Mouse (Mus musculus): ENCODE data around the gene Arap1. TPM values are rescaled to one million over a fixed set of nuclear protein-coding genes. Genes with fewer than 3 reads are reported as not detected.

The Arap1 gene
- polyA plus RNA-seq, 1 experiment from 2014 or later = 32.6 TPM

DNA sequence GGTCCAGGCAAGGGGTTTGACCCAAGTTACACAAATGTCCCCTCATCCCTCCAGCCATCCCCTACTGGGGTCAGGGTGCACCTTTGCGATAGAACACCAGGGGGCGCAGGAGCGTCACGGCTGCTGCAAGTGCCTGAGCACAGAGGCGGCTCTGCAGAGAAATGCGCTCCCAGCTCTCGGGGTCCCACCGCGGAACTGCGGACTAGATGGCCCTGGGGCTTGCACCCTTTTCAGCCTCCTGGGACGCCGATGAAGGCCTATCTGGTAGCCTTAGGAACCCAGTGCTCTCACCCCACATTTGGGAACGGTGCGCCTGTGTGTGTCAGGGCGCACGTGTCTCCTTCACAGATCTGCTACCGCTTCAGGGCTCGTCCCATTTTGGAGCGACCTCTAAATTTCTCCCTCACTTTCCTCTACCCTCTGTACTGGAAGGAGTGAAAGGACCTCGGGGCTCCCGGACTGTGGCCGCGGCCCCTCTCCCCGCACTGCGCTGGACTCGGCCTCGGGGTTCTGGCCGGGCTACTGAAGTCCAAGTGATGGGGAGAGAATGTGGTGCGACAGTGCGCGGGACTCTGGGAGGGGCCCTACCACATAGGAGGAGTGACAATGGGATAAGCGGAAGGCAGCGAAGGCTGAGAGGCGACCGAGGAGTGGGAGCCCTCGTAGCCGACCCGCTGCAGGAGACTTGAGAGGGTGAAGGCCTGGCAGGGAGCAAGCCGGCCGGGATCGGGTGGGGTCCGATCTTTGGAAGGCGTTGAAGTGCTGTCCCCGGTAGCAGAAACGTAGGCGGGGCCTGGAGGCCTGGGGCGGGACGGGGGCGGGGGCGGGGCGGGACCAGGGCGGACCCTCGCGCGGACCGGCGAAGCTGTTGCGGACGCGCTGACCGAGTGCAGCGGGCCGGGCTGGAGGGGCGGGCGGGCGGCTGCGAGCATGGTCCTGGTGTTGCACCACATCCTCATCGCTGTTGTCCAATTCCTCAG is 102.8 kb downstream of the Arap1 start:
- Histone ChIP-seq H3K36me3 (ENCODE audit: control insufficient read depth, insufficient read depth) (no peaks in the 10 kb centered on the region), H3K27ac (ENCODE audit: low read length) (no peak overlapping the region), H3K9me3 (replicated peaks; ENCODE audit: control insufficient read depth, low read length) (no peaks in the 10 kb centered on the region), H3K27me3 (ENCODE audit: control insufficient read depth, insufficient read depth, low read length) (peaks cover 13% of the 10 kb centered on the region), H3K4me3 (ENCODE audit: low read length) (peak overlapping the region; percentile 63), H3K9ac (ENCODE audit: low read length) (peak overlapping the region; percentile 63), H3K4me1 (ENCODE audit: control insufficient read depth, insufficient read depth, low read length) (peaks cover 7% of the 10 kb centered on the region), H3K4me2 (ENCODE audit: low read depth, low read length) (peak overlapping the region; percentile 95)
- WGBS = under 1% methylated on average over 66 of the region's 68 CpGs
- ATAC-seq (replicated peaks; ENCODE audit: extremely low read depth, insufficient read depth, low FRiP score) = peak; percentile 81

GRCm38 (mm10) chr7:101452669-101453068 is 104.8 kb downstream of the Arap1 start:
- H3K27me3 ChIP-seq (ENCODE audit: control insufficient read depth, insufficient read depth, low read length) = peaks cover 13% of the 10 kb centered on the region
- peaks cover 10% of the 10 kb centered on the region for H3K4me1 ChIP-seq (ENCODE audit: control insufficient read depth, insufficient read depth, low read length)
- no peaks in the 10 kb centered on the region for H3K9me3 ChIP-seq (replicated peaks; ENCODE audit: control insufficient read depth, low read length)
- H3K27ac ChIP-seq (ENCODE audit: low read length) = no peak overlapping the region
- peak overlapping the region; percentile 63 for H3K4me3 ChIP-seq (ENCODE audit: low read length)
- no peak for ATAC-seq (replicated peaks; ENCODE audit: extremely low read depth, insufficient read depth, low FRiP score)
- no peaks in the 10 kb centered on the region for H3K36me3 ChIP-seq (ENCODE audit: control insufficient read depth, insufficient read depth)
- peak overlapping the region; percentile 95; the same call in 1 of the 2 replicates for H3K4me2 ChIP-seq (ENCODE audit: low read depth, low read length)
- H3K9ac ChIP-seq (ENCODE audit: low read length) = no peak overlapping the region
- 80% methylated on average over 3 of the region's 3 CpGs for WGBS

- H3K4me1 ChIP-seq (ENCODE audit: control insufficient read depth, insufficient read depth, low read length) = peaks cover 13% of the 10 kb centered on the region
- H3K9me3 ChIP-seq (replicated peaks; ENCODE audit: control insufficient read depth, low read length) = no peaks in the 10 kb centered on the region
- H3K36me3 ChIP-seq (ENCODE audit: control insufficient read depth, insufficient read depth) = no peaks in the 10 kb centered on the region
- peak overlapping the region; percentile 63 for H3K4me3 ChIP-seq (ENCODE audit: low read length)
- H3K9ac ChIP-seq (ENCODE audit: low read length) = no peak overlapping the region
- no peak for ATAC-seq (replicated peaks; ENCODE audit: extremely low read depth, insufficient read depth, low FRiP score)
- peak overlapping the region; percentile 95 for H3K4me2 ChIP-seq (ENCODE audit: low read depth, low read length)
- no peak overlapping the region for H3K27ac ChIP-seq (ENCODE audit: low read length)
- WGBS = 84% methylated on average over 3 of the region's 3 CpGs
- H3K27me3 ChIP-seq (ENCODE audit: control insufficient read depth, insufficient read depth, low read length) = peaks cover 14% of the 10 kb centered on the region
These were observed 105.4 kb downstream of the Arap1 start for GRCm38 (mm10) chr7:101453296-101453695.

DNA sequence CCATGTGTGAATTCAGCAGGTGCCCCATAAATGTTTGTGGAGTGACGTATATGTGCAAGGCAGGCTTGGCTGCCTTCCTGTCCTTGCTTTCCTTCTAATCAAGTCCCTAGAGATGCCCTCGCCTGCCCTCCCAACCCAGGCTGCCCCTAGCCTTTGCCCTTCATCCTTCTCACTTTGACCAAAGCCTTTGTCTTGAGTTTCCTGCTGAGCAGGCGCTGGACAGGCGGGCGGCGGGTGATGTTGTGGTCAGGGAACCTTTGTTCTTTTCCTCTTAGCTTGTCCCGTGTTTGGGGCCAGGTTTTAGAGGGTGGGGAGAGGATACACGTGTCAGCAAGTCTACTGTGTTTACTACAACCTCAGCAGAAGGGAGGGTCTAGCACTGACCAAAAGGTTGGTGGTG is 105.9 kb downstream of the Arap1 start:
- peaks cover 17% of the 10 kb centered on the region for H3K27me3 ChIP-seq (ENCODE audit: control insufficient read depth, insufficient read depth, low read length)
- no peak for ATAC-seq (replicated peaks; ENCODE audit: extremely low read depth, insufficient read depth, low FRiP score)
- 41% methylated on average over 8 of the region's 8 CpGs for WGBS
- no peak overlapping the region for H3K27ac ChIP-seq (ENCODE audit: low read length)
- H3K9me3 ChIP-seq (replicated peaks; ENCODE audit: control insufficient read depth, low read length) = no peaks in the 10 kb centered on the region
- H3K4me1 ChIP-seq (ENCODE audit: control insufficient read depth, insufficient read depth, low read length) = peaks cover 16% of the 10 kb centered on the region
- no peaks in the 10 kb centered on the region for H3K36me3 ChIP-seq (ENCODE audit: control insufficient read depth, insufficient read depth)
- H3K4me3 ChIP-seq (ENCODE audit: low read length) = no peak overlapping the region
- no peak overlapping the region for H3K9ac ChIP-seq (ENCODE audit: low read length)
- no peak overlapping the region; the same call in 1 of the 2 replicates for H3K4me2 ChIP-seq (ENCODE audit: low read depth, low read length)

GRCm38 (mm10) chr7:101454479-101454878 is 106.6 kb downstream of the Arap1 start:
- WGBS = 87% methylated on average over 9 of the region's 9 CpGs
- no peak overlapping the region for H3K9ac ChIP-seq (ENCODE audit: low read length)
- no peaks in the 10 kb centered on the region for H3K36me3 ChIP-seq (ENCODE audit: control insufficient read depth, insufficient read depth)
- no peak overlapping the region for H3K4me2 ChIP-seq (ENCODE audit: low read depth, low read length)
- no peak overlapping the region for H3K4me3 ChIP-seq (ENCODE audit: low read length)
- no peaks in the 10 kb centered on the region for H3K9me3 ChIP-seq (replicated peaks; ENCODE audit: control insufficient read depth, low read length)
- H3K27ac ChIP-seq (ENCODE audit: low read length) = no peak overlapping the region
- H3K27me3 ChIP-seq (ENCODE audit: control insufficient read depth, insufficient read depth, low read length) = peaks cover 17% of the 10 kb centered on the region
- ATAC-seq (replicated peaks; ENCODE audit: extremely low read depth, insufficient read depth, low FRiP score) = no peak
- peaks cover 20% of the 10 kb centered on the region for H3K4me1 ChIP-seq (ENCODE audit: control insufficient read depth, insufficient read depth, low read length)

DNA sequence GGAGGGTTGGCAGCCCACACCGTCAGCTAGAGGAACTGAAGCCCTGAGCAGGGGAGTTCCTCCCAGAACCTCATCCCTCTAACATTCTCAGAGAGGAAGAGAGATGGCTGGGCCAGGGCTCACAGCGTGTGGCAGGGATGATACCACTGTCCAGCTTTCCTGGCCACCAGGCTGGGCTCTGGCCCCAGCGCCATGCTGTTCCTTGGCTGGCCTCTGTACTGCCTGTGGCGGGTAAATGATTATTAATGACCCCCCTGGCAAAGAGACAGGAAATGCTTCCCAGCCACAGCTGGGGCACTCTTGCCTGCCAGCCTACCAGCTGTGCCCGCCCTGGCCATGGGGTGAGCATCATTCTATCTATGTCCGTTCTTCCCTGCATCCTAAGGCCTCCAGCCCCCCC is 107.3 kb downstream of the Arap1 start:
- WGBS = 73% methylated on average over 6 of the region's 6 CpGs
- H3K36me3 ChIP-seq (ENCODE audit: control insufficient read depth, insufficient read depth) = no peaks in the 10 kb centered on the region
- no peak overlapping the region for H3K9ac ChIP-seq (ENCODE audit: low read length)
- H3K4me2 ChIP-seq (ENCODE audit: low read depth, low read length) = no peak overlapping the region
- no peak overlapping the region for H3K4me3 ChIP-seq (ENCODE audit: low read length)
- H3K4me1 ChIP-seq (ENCODE audit: control insufficient read depth, insufficient read depth, low read length) = peaks cover 27% of the 10 kb centered on the region
- H3K9me3 ChIP-seq (replicated peaks; ENCODE audit: control insufficient read depth, low read length) = no peaks in the 10 kb centered on the region
- no peak overlapping the region for H3K27ac ChIP-seq (ENCODE audit: low read length)
- peaks cover 17% of the 10 kb centered on the region for H3K27me3 ChIP-seq (ENCODE audit: control insufficient read depth, insufficient read depth, low read length)
- no peak for ATAC-seq (replicated peaks; ENCODE audit: extremely low read depth, insufficient read depth, low FRiP score)

GRCm38 (mm10) chr7:101456318-101456717 is 108.5 kb downstream of the Arap1 start:
- H3K9me3 ChIP-seq (replicated peaks; ENCODE audit: control insufficient read depth, low read length) = no peaks in the 10 kb centered on the region
- H3K27me3 ChIP-seq (ENCODE audit: control insufficient read depth, insufficient read depth, low read length) = peaks cover 17% of the 10 kb centered on the region
- no peak overlapping the region for H3K4me3 ChIP-seq (ENCODE audit: low read length)
- peak overlapping the region; percentile 26; the same call in 1 of the 2 replicates for H3K4me2 ChIP-seq (ENCODE audit: low read depth, low read length)
- H3K4me1 ChIP-seq (ENCODE audit: control insufficient read depth, insufficient read depth, low read length) = peaks cover 32% of the 10 kb centered on the region
- no peak for ATAC-seq (replicated peaks; ENCODE audit: extremely low read depth, insufficient read depth, low FRiP score)
- H3K9ac ChIP-seq (ENCODE audit: low read length) = 0 out of 2 replicates have a peak overlapping the region, but pooled peaks have one; percentile 8
- no peaks in the 10 kb centered on the region for H3K36me3 ChIP-seq (ENCODE audit: control insufficient read depth, insufficient read depth)
- WGBS = 75% methylated on average over 4 of the region's 4 CpGs
- H3K27ac ChIP-seq (ENCODE audit: low read length) = no peak overlapping the region

DNA sequence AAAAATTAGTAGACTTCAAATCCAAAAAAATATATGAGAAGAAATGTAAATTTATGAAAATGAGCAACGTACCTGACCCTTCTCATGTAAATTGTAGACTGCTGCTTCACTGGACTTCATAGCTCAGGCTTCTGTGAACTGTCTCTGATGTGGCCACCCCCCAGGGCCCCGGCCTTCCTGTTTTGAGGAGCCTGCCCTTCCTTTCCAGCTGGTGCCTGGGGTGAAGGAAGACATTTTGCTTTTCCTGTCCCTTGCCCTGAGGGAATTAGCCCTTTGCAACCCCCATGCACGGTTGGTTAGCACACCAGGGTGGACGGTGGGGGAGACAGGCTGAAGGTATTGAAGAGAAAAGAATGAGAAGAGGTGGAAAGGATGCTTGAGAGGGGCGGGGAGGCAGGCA is 108.9 kb downstream of the Arap1 start:
- ATAC-seq (replicated peaks; ENCODE audit: extremely low read depth, insufficient read depth, low FRiP score) = no peak
- peak overlapping the region; percentile 9; the same call in 1 of the 2 replicates for H3K27ac ChIP-seq (ENCODE audit: low read length)
- peak overlapping the region; percentile 13; the same call in 1 of the 2 replicates for H3K4me2 ChIP-seq (ENCODE audit: low read depth, low read length)
- WGBS = 40% methylated on average over 5 of the region's 5 CpGs
- peaks cover 33% of the 10 kb centered on the region for H3K4me1 ChIP-seq (ENCODE audit: control insufficient read depth, insufficient read depth, low read length)
- H3K27me3 ChIP-seq (ENCODE audit: control insufficient read depth, insufficient read depth, low read length) = peaks cover 15% of the 10 kb centered on the region
- H3K9me3 ChIP-seq (replicated peaks; ENCODE audit: control insufficient read depth, low read length) = no peaks in the 10 kb centered on the region
- H3K9ac ChIP-seq (ENCODE audit: low read length) = no peak overlapping the region
- H3K36me3 ChIP-seq (ENCODE audit: control insufficient read depth, insufficient read depth) = no peaks in the 10 kb centered on the region
- H3K4me3 ChIP-seq (ENCODE audit: low read length) = no peak overlapping the region

- 65% methylated on average over 5 of the region's 5 CpGs for WGBS
- Histone ChIP-seq H3K36me3 (ENCODE audit: control insufficient read depth, insufficient read depth) (no peaks in the 10 kb centered on the region), H3K27me3 (ENCODE audit: control insufficient read depth, insufficient read depth, low read length) (peaks cover 10% of the 10 kb centered on the region), H3K4me2 (ENCODE audit: low read depth, low read length) (no peak overlapping the region), H3K9ac (ENCODE audit: low read length) (no peak overlapping the region), H3K4me1 (ENCODE audit: control insufficient read depth, insufficient read depth, low read length) (peaks cover 37% of the 10 kb centered on the region), H3K9me3 (replicated peaks; ENCODE audit: control insufficient read depth, low read length) (no peaks in the 10 kb centered on the region), H3K4me3 (ENCODE audit: low read length) (no peak overlapping the region), H3K27ac (ENCODE audit: low read length) (peak overlapping the region; percentile 19; the same call in 1 of the 2 replicates)
- ATAC-seq (replicated peaks; ENCODE audit: extremely low read depth, insufficient read depth, low FRiP score) = no peak
These were observed 109.4 kb downstream of the Arap1 start for GRCm38 (mm10) chr7:101457283-101457682.
